Mouse (Mus musculus) embryonic fibroblast, embryonic 13.5 days (primary cell): ENCODE results near the gene Arntl. TPM values are rescaled to one million over a fixed set of nuclear protein-coding genes. Genes with fewer than 3 reads are reported as not detected.

Experiments used
- H3K27ac ChIP-seq: 2 replicates; pipeline ENCODE4 v1.5.1; 2012; ENCODE audit warnings: low read length, control low read depth, inconsistent platforms; ENCODE audit not compliant: insufficient read depth
- H3K4me1 ChIP-seq: 2 replicates; pipeline ENCODE4 v1.6.1; 2011; ENCODE audit warnings: low read length; ENCODE audit not compliant: control insufficient read depth, insufficient read depth
- H3K4me3 ChIP-seq: 2 replicates; pipeline ENCODE4 v1.5.1; 2011; ENCODE audit warnings: mild to moderate bottlenecking, control low read depth, low read length; ENCODE audit not compliant: insufficient read depth
- CTCF ChIP-seq: IDR thresholded peaks from 2 replicates; pipeline ENCODE4 v1.5.1; 2011; ENCODE audit warnings: mild to moderate bottlenecking, control low read depth, low read length, moderate library complexity, borderline replicate concordance; ENCODE audit not compliant: insufficient read depth
- POLR2A ChIP-seq: IDR thresholded peaks from 2 replicates; pipeline ENCODE4 v1.6.1; 2011; ENCODE audit warnings: low read depth, mild to moderate bottlenecking, control low read depth, low read length, moderate library complexity
- polyA plus RNA-seq: library from polyadenylated mRNA; stranded (reverse); fragments of >200 nt; gene quantifications from 2 replicates; pipeline ENCODE4 v1.2.4, GENCODE M21; 2011; ENCODE audit warnings: low read depth; ENCODE audit not compliant: missing spikeins, insufficient read length

Gene Arntl
- 24.4 and 27.8 TPM in 2 replicates for polyA plus RNA-seq

DNA sequence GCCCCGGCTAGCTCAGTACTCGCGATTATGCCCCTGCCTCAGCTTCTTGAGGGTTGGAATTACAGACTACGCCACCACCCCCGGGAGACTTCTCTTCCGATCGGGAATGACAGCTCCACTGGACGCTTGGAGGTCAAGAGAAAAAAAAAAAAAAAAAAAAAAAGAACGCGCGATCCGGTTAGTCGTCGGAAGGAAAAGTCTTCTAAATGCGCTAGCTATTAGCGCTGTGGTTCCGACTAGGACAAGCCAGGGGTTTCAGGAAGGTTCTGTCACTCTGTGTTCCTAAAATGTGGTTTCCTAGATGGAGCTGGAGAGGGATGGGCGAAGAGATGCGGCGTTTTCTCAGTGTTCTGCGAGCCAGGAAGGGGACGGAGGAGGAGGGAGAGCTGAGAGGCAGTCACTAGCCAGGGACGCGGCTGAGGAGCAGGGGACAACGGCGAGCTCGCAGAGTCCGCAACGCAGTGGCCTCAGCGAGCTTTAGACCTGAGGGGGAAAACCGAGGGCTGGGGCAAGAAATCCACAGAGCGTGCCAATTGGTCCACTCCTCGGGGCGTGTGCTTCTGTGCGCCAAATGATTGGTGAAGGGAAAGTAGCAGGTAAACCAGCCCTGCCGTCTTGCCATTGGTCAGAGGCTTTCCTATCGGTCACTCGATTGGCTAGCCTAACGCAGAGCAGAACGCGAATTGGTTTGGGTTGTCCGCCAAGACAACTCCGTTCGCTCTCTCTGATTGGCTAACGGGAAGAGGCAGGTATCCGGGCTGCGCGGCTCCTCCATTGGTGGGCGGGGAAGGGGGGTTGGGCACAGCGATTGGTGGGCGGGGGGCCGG lies at the start of gene Arntl:
TSS of gene Arntl (plus strand) at position 822 of the 827 bp plus-strand sequence.
- H3K27ac ChIP-seq, result peak within 1 kb of the TSS; percentile 82
- peak within 1 kb of the TSS; percentile 73 for H3K4me3 ChIP-seq
- peak; percentile 94 for TF ChIP-seq POLR2A
- no peak for TF ChIP-seq CTCF
- H3K4me1 ChIP-seq, result peaks cover 11% of the 10 kb centered on the region; the same call in 1 of the 2 replicates

DNA sequence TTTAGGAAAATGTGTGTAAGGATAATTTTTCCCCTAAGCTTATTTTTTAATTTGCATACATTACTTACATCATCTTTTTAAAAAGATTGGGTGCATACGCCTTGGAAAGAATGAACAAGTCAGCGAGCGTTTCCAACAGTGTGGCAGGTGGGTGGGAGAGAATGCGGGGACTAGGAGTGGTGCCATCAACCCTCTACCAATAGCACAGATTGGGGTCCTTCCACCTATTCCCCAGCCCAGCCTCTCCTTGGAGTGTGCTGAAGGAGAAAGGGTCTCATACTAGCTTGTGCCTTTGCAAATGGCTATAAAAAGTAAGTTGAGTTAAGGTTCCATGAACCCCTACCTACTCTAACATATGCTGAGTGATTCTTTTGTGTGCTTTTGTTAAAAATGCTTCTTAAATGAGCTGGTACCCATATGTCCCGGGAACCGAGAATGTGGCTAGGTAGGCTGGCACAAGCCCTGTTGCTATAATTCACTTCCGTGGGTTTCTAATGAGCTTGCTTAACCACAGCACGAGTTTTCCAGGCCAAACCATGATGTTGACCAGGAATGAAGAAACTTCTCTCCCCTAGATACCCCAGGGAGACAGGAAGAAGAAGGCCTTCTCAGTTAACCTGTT lies 46.1 kb upstream of the Arntl start:
- TF ChIP-seq CTCF (no peak), POLR2A (no peak)
- peaks cover 5% of the 10 kb centered on the region; the same call in 1 of the 2 replicates for H3K4me1 ChIP-seq
- no peak overlapping the region for H3K4me3 ChIP-seq
- H3K27ac ChIP-seq, result no peak overlapping the region

DNA sequence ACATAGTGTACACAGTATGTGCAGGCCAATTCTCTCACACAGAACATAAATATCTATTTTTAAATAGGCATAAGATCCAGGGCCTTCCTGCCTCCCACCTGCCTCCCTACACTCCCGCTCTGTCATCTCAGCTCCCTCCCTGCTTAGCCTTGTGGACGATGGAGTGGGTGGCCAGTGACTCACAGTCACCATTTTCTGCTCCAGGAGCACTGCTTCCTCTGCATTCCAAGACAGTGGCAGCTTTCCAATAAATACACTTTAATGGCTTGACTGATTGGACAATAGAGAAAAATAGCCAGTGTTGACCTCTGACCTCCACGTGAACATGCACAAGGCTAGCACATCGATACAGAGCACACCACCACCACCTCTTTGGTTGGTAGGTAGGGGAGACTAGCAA lies 42.5 kb upstream of the Arntl start:
- peak overlapping the region; percentile 31; the same call in 1 of the 2 replicates for H3K27ac ChIP-seq
- H3K4me3 ChIP-seq, result no peak overlapping the region
- peaks cover 15% of the 10 kb centered on the region for H3K4me1 ChIP-seq
- TF ChIP-seq CTCF, result no peak
- TF ChIP-seq POLR2A, result no peak

DNA sequence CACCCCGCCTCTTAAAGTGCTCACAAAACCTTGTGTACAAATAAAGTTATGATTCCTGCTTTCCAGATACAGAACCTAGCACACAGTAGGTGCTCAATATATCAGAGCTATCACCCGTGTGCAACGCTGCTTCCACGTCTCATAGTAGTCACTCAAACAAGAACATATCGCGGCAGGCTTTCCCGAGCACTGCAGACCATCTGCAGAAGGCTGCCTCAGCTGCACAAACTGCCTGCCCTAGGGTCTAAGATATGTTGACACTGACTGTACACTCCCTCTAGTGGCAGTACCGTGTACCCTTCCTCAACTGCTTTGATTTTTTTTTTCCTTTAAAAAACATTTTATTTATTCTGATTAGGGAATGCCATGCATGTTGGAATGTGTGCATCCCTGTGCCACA lies 40.2 kb upstream of the Arntl start:
- H3K4me3 ChIP-seq, result no peak overlapping the region
- H3K4me1 ChIP-seq, result peaks cover 19% of the 10 kb centered on the region
- no peak overlapping the region for H3K27ac ChIP-seq
- TF ChIP-seq CTCF (peak; percentile 44; the same call in 1 of the 2 replicates), POLR2A (no peak)

DNA sequence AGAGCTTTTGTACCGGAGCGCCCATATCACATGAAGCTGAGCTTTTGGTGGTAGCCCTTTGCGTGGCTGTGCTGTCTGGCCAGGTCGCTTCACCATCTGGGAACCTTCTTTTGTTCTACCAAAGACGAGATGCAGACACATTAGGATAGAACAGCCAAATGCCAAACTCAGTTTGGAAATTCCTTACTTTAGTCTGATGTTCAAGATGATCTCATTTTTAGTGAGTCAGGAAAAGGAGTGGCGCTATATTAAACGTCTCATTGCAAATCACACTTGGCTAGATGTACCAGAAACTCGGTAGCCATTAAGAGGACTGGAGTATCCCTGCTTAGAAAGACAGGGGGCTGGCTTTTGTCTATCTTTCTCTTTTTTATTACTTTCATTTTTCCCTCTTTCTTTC lies 38.7 kb upstream of the Arntl start:
- Histone ChIP-seq H3K27ac (peak overlapping the region; percentile 73), H3K4me3 (no peak overlapping the region), H3K4me1 (peaks cover 28% of the 10 kb centered on the region)
- TF ChIP-seq POLR2A (no peak), CTCF (no peak)

DNA sequence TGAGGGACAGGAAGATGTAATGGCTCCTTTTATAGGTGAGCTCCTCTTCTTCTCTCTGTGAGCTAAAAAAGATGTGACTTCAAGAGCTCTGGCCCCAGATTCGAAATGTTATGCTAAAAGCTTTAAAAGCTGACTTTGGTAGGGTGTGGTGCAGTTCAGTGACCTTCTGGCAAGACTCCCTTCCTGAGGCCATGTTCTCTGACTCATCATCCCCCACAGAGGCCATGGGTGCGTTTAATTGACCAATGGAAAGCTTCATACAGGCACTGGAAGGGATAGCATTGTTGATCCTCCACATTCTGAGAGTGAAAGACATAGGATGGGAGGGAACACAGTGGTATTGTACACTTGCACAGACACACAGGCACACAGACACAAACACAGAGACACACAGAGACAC lies 34.8 kb upstream of the Arntl start:
- peak overlapping the region; percentile 93 for H3K27ac ChIP-seq
- H3K4me3 ChIP-seq, result no peak overlapping the region
- peaks cover 19% of the 10 kb centered on the region for H3K4me1 ChIP-seq
- TF ChIP-seq POLR2A (peak; percentile 59), CTCF (no peak)

DNA sequence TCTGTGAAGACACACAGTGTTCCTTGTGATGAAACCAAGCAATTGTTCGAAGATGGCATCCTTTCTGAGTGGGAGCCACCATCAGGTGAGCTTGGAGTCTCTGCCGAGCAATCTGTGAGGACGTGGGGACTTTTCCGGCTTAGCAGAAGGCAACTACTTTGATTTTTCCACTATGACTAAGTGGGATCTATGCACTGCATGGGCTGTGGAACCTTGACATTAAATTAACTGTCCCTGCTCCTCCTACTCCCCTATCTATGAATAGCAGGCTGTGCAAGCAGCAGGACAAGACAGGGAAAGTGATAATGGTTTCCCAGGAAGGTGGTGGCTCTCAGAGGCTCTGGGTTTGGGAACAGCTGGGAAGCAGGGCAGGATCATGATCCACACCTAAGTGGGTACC lies 31.8 kb upstream of the Arntl start:
- no peak overlapping the region for H3K4me3 ChIP-seq
- H3K4me1 ChIP-seq, result peaks cover 13% of the 10 kb centered on the region
- no peak overlapping the region for H3K27ac ChIP-seq
- TF ChIP-seq POLR2A (no peak), CTCF (no peak)

DNA sequence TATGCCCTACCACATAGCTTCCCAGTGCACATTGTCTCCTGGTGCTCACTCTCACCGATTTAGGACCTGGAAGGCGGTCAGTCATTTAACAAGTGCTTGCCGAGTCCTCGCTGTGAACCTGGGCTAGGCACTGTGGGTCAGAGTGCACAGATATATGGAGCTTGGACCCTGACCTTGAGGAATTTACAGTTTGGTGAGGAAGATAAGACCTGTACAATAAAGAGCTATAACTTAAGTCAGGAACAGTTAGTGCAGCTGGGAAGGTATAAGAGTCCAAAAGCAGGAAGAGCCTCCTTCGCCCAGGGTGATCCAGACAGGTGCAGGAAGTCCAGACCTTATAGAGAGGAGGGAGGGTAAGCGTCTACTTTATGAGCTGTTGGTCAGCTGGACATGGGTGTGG lies 29.2 kb upstream of the Arntl start:
- TF ChIP-seq POLR2A (no peak), CTCF (no peak)

DNA sequence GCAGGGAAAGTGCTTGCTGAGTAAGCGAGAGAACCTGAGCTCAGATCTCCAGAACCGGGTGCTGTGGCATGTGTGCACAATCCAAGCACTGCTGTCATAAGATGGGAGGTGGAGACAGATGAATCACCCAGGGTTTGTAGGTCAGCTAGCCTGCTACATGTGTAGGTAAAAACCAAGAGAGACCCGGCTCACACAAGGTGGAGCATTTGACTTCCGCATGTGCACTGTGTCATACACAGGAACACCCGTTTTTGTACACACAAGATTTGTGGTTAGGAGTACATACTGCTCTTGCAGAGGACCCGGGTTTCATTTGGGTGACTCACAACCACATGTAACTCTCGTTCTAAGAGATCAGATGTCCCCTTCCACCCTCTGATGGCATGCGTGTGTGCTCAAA lies 23.5 kb upstream of the Arntl start:
- H3K4me1 ChIP-seq, result peaks cover 36% of the 10 kb centered on the region
- H3K4me3 ChIP-seq, result no peak overlapping the region
- peak overlapping the region; percentile 51; the same call in 1 of the 2 replicates for H3K27ac ChIP-seq
- TF ChIP-seq POLR2A, result no peak
- no peak for TF ChIP-seq CTCF

More for the DNA sequence above, 29.2 kb upstream of the Arntl start:
- H3K27ac ChIP-seq, result no peak overlapping the region
- no peak overlapping the region for H3K4me3 ChIP-seq
- H3K4me1 ChIP-seq, result peaks cover under 1% of the 10 kb centered on the region

DNA sequence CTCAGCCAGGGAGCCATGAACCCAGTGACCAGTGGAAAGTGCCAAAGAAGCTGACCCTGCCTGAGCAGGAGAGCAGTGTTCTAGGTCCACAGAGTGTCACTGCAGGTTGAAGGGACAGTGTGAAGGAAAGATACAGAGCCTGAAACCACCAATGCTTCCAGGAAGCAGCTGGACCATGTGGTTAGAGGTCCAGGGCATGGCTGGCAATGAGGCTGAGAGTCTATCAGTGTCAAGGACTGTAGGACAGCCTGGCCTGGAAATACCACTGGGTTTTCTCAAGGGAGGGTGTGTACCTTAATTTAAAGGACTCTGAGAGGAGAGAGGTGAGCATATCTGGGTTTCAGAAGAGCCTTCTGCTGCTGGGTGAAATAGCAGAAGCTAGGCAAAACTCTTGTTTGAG lies 22.2 kb upstream of the Arntl start:
- H3K4me3 ChIP-seq, result no peak overlapping the region
- TF ChIP-seq POLR2A (no peak), CTCF (no peak)
- H3K27ac ChIP-seq, result peak overlapping the region; percentile 95
- H3K4me1 ChIP-seq, result peaks cover 36% of the 10 kb centered on the region
